Mouse (Mus musculus): ENCODE results near the gene Sema4a.

- TF ChIP-seq CTCF (conservative IDR thresholded peaks at IDR 0.05; ENCODE audit: low read length) (no peak), NANOG (IDR thresholded peaks at IDR 0.05; ENCODE audit: borderline replicate concordance, low read length) (no peak), POU5F1 (IDR thresholded peaks at IDR 0.05; ENCODE audit: borderline replicate concordance, low read length) (no peak)
Observed at GRCm38 (mm10) chr3:88470943-88471479, 10.0 kb upstream of the Sema4a start.

Measured in E14TG2a.4 (cell line).